Mouse (Mus musculus) Patski (cell line): ENCODE data around the gene Sstr2. TPM values are rescaled to one million over a fixed set of nuclear protein-coding genes. Genes with fewer than 3 reads are reported as not detected.

Experiments used
- ATAC-seq: fragments of 100-300 bp; one replicate; pipeline ENCODE4 v1.8.0; 2021
- CTCF ChIA-PET: fragments of 350-600 bp; sonication (Branson Sonifier 250); formaldehyde crosslinking; loops from one replicate; lab custom pipeline; 2022; ENCODE audit warnings: inconsistent platforms; lab: Charles Lee
- POLR2A ChIA-PET: fragments of 350-600 bp; sonication (Branson Sonifier 250); formaldehyde crosslinking; loops from one replicate; lab custom pipeline; 2022; ENCODE audit warnings: antibody characterized with exemption, inconsistent platforms; lab: Charles Lee
- DNase-seq: peaks from one replicate; pipeline ENCODE4 v3.0.0-alpha.2; 2011; ENCODE audit warnings: low read depth, low spot score
- H3K27me3 ChIP-seq: fragments of 371-371 bp; one replicate; pipeline ENCODE4 v1.5.1; 2021
- CTCF ChIP-seq: fragments of 100-300 bp; IDR thresholded peaks from one replicate; pipeline ENCODE4 v1.5.1; 2021
- in situ Hi-C: fragments of 300-500 bp; cut with MboI; formaldehyde crosslinking; loops from 3 replicates; pipeline ENCODE4 v1.11.1; 2018; ENCODE audit warnings: low pct_unique_long_range_greater_than_20kb, mixed read lengths
- polyA plus RNA-seq: library from polyadenylated mRNA; unstranded; gene quantifications from one replicate; pipeline ENCODE4 v1.2.3, GENCODE M21; 2021

Gene Sstr2
- polyA plus RNA-seq, 1 experiment from 2014 or later: 2.1 TPM

DNA sequence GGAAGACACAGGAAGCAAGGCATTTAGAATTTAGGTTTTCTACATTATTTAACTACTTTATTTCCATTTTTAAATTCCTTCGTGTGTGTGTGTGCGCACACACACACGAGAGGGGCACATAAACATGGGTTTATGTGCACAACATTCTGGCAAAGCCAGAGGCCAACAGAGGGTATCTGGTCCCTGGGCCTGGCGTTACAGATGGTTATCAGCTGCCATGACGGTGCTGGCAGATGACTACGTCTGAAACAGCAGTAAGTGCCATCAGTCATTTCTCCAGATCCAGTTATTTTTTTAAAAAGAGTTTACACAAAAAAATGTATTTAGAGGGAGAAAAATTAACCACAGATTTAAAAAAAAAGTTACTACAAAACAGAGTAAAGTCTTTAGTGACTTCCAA is 47.1 kb downstream of the Sstr2 start:
- in situ Hi-C loops: no loop called here
- no peaks in the 10 kb centered on the region for H3K27me3 ChIP-seq
- no peak for TF ChIP-seq CTCF
- ChIA-PET CTCF (interaction anchor here (1.2 to 1.8 kb wide), 2 partner anchors 15 to 145 kb away, joined by 4 to 7 read pairs; no protein-coding TSS in a partner anchor), POLR2A (interaction anchor here (0.6 kb wide), 1 partner anchor 14 kb away, joined by 4 read pairs; no protein-coding TSS in a partner anchor)
- no peak for ATAC-seq
- DNase-seq: no peak

DNA sequence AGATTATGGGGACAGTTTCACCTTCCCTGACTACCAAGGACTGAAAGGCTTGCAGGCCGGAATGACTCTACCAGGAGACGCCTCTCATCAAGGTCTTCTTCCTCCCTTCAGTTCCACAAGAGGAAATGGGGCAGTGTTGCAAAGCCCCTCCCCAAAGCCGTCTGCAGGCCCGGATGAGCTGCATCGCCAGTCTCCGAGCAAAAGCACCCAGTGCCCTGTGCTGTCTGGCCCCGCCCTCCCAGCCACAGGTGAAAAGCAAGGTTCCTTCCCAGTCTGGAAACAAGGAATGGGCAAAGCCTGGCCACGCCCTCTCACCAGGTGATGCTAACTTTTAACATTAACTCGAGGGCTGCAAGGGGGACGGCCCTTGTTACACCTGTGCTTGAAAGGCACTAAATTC is 47.5 kb downstream of the Sstr2 start:
- in situ Hi-C loops: no loop called here

DNA sequence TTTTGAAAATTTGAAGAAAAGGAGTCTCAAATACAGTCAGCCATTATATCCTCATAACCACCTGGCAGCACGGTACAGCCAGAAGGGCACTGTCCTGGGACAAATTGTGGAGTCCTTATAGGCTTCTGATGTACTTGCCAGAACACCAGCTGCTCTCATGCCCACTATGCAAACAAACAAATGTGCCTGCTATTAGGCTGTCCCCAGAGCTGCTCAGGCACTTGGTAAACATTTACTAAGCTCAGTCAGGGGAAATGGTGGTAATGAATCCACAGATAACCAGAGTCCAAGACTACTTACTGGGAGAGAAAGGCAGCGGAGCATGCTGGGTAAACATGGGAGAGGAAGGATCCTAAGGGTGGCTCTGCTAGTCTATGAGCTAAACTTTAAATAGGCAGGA is 48.0 kb downstream of the Sstr2 start:
- TF ChIP-seq CTCF: no peak
- ATAC-seq: peak; percentile 69
- ChIA-PET CTCF (interaction anchor here (0.9 to 1.6 kb wide), 3 partner anchors 11 to 144 kb away, joined by 3 to 4 read pairs (median 3); no protein-coding TSS in a partner anchor), POLR2A (no interaction called here)
- no peaks in the 10 kb centered on the region for H3K27me3 ChIP-seq
- DNase-seq: no peak
- in situ Hi-C loops: no loop called here

More for the DNA sequence above, 47.5 kb downstream of the Sstr2 start:
- CTCF ChIA-PET: interaction anchor here (1.2 to 1.8 kb wide), 3 partner anchors 10 to 144 kb away, joined by 3 to 7 read pairs (median 4); no protein-coding TSS in a partner anchor
- DNase-seq (no peak), ATAC-seq (no peak)
- H3K27me3 ChIP-seq: no peaks in the 10 kb centered on the region
- TF ChIP-seq CTCF: no peak
- POLR2A ChIA-PET: no interaction called here

DNA sequence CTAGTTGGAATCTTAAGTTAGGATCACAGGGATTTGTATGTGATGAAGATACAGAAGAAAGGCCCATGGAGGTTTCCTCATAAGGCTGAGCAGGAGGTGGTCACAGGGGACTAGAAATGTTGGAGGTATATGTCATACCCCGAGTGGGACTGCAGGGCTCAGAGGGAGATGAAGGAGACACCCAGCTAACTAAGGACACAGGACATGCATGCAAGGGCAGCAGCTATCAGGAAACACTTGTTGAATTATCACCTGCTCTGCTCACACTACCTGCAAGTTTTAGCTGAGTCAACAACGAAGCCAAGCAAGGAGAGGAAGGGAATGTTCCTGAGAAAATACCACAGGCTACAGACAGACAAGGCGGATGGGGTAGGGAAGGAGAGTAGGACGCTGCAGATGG is 48.6 kb downstream of the Sstr2 start:
- H3K27me3 ChIP-seq: no peaks in the 10 kb centered on the region
- peak; percentile 29 for ATAC-seq
- no peak for DNase-seq
- POLR2A ChIA-PET: no interaction called here
- in situ Hi-C loops: no loop called here
- CTCF ChIA-PET: interaction anchor here (0.9 to 1.6 kb wide), 2 partner anchors 12 to 15 kb away, joined by 3 read pairs; no protein-coding TSS in a partner anchor
- TF ChIP-seq CTCF: no peak

DNA sequence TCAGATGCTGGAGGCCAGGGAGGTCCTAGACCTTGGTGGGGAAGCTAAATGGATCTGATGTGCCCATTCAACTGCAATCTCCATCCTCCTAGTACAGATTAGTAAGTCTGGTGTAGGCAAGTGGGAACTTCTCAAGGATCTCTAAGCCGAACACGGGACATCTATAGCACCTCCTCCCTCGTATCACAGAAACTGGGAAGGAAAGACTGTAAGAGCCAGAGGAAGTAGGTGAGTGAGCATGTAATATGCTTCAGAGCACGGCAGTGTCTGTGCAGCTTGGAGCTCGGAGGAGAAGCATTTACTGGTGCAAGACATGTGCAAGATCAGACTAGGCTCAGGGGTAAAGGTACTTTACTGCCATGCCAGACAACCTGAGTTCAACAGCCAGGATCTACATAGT is 49.7 kb downstream of the Sstr2 start:
- ChIA-PET CTCF (no interaction called here), POLR2A (interaction anchor here (1.2 kb wide), 1 partner anchor 9 kb away, joined by 3 read pairs; no protein-coding TSS in a partner anchor)
- ATAC-seq (no peak), DNase-seq (no peak)
- H3K27me3 ChIP-seq: no peaks in the 10 kb centered on the region
- in situ Hi-C loops: no loop called here
- TF ChIP-seq CTCF: no peak

DNA sequence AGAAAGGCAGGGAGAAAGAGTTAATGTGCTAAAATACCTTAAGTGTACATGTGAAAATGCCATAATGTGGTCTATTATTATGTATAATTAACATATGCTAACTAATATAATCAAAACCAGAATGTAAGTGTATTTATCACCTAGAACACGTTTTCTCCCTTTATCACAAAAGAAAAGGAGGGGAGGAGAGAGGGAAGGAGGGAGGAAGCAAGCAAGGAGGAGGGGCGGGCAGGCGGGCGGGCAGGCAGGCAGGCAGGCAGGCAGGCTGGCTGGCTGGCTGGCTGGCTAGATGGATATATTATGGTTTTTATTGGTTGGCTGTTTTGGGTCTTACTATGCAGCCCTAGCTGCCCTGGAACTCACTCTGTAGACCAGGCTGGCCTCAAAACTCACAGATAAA is 50.6 kb downstream of the Sstr2 start:
- no peak for ATAC-seq
- ChIA-PET POLR2A (no interaction called here), CTCF (no interaction called here)
- in situ Hi-C loops: no loop called here
- DNase-seq: no peak
- H3K27me3 ChIP-seq: no peaks in the 10 kb centered on the region
- TF ChIP-seq CTCF: no peak

DNA sequence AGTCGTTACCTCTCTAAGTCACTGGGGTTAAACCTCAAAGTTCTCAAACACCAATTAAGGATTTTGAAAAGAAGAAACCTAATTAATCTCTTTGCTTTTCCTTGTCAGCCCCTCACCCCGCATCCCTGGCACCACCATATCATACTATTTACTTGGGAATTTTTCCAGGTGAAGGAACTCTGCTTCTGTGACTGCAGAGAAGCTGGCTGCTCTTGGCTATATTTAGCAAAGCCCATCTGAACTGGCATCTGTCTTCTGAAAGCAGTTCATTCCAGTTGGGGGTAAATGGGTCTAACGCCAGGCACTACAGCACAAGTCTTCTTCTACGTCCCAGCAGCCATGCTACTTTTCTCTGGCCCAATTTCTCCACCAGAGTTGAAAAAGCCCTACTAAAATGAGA is 54.5 kb downstream of the Sstr2 start:
- ChIA-PET CTCF (no interaction called here), POLR2A (interaction anchor here (1.1 kb wide), 1 partner anchor 13 kb away, joined by 3 read pairs; no protein-coding TSS in a partner anchor)
- in situ Hi-C loops: no loop called here
- no peak for DNase-seq
- H3K27me3 ChIP-seq: no peaks in the 10 kb centered on the region
- no peak for ATAC-seq
- no peak for TF ChIP-seq CTCF

DNA sequence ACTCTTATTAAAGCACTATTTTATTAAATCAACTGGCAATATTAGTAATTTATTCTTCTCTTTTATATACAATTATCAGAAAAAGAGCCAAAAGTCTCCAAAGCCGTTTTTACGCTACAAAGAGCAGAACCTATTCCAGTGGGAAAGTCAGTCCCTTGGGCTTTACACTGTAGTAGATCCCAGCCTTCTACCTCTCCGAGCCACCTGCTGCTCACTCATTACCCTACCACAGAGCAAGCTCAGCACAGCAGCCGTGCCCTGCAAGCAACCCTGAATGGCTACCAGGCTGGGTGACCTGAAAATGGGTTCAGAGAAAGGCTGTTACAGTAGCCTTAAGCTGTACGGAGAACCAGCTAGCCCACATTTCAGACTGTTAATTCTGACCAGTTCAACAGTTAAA is 55.5 kb downstream of the Sstr2 start:
- no peak for TF ChIP-seq CTCF
- no peak for DNase-seq
- ATAC-seq: no peak
- ChIA-PET POLR2A (interaction anchor here (1.1 kb wide), 1 partner anchor 14 kb away, joined by 3 read pairs; no protein-coding TSS in a partner anchor), CTCF (no interaction called here)
- H3K27me3 ChIP-seq: no peaks in the 10 kb centered on the region
- in situ Hi-C loops: no loop called here

Other genes with a start within 250 kb of the Sstr2 start
- 37.7 TPM for gene Cog1, start 29.8 kb downstream of the Sstr2 start, polyA plus RNA-seq
- 22.4 TPM for gene Slc39a11, start 30.7 kb downstream of the Sstr2 start, polyA plus RNA-seq
- 46.0 TPM for gene Fam104a, start 64.8 kb downstream of the Sstr2 start, polyA plus RNA-seq
- gene D11Wsu47e, start 65.1 kb downstream of the Sstr2 start, polyA plus RNA-seq: 18.3 TPM
- 0.27 TPM for gene Cpsf4l, start 90.7 kb downstream of the Sstr2 start, polyA plus RNA-seq
- 37.6 TPM for gene Cdc42ep4, start 132.5 kb downstream of the Sstr2 start, polyA plus RNA-seq